Mouse (Mus musculus): ENCODE results near the gene Otulinl.

- TF ChIP-seq CTCF (IDR thresholded peaks at IDR 0.05; ENCODE audit: low read depth) = no peak
- no peak for TF ChIP-seq EP300 (IDR thresholded peaks at IDR 0.05; ENCODE audit: low read depth)
Measured at GRCm38 (mm10) chr15:27674041-27674440, 7.3 kb downstream of the Otulinl start.
